Mouse (Mus musculus) embryonic fibroblast, embryonic 13.5 days (primary cell): ENCODE measurements at regions not wholly inside any gene's neighbourhood (a gene's known extent, or its start where the extent isn't known, plus 50 kb on each side); places are given as distances from the start of the nearest gene placed in this dataset.

Experiments
- CTCF ChIP-seq: IDR thresholded peaks from 2 replicates; pipeline ENCODE4 v1.5.1; 2011; ENCODE audit warnings: mild to moderate bottlenecking, control low read depth, low read length, moderate library complexity, borderline replicate concordance; ENCODE audit not compliant: insufficient read depth
- POLR2A ChIP-seq: IDR thresholded peaks from 2 replicates; pipeline ENCODE4 v1.6.1; 2011; ENCODE audit warnings: low read depth, mild to moderate bottlenecking, control low read depth, low read length, moderate library complexity

- no peak for TF ChIP-seq POLR2A
- no peak for TF ChIP-seq CTCF
Observed at GRCm38 (mm10) chr13:107617582-107617981, 426.7 kb upstream of the Smim15 start.
